Mouse (Mus musculus): ENCODE data around the gene Cngb1. TPM values are rescaled to one million over a fixed set of nuclear protein-coding genes. Genes with fewer than 3 reads are reported as not detected.

Gene Cngb1
- polyA plus RNA-seq, 1 experiment from 2014 or later, result 0.52 TPM

DNA sequence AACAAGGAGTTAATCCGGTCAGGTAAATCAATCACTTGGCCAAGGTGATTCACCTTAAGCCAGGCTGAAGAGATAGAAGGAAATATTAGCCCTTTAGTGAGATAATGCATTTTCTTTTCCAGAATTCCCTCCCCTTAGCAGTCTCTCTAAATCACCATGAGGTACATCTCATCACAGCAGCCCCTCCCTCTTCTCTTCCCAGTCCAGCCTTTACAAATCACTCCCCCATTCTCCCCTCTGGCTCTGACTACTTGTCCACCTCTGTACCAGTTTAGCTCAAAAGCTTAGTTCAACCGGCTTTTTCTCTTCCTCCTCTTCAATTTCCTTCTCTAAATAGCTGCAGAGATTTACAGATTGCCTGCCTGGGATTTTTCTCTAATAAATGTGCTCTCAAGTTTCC lies 85.3 kb downstream of the Cngb1 start:
- Histone ChIP-seq H3K27me3 (replicated peaks; ENCODE audit: control insufficient read depth, insufficient read depth, low read length) (no peaks in the 10 kb centered on the region), H3K4me2 (ENCODE audit: low read length) (no peak overlapping the region), H3K36me3 (ENCODE audit: control insufficient read depth, insufficient read depth, low read length) (no peaks in the 10 kb centered on the region), H3K9me3 (replicated peaks; ENCODE audit: control insufficient read depth, low read length) (no peaks in the 10 kb centered on the region), H3K4me3 (ENCODE audit: low read depth, low read length) (no peak overlapping the region), H3K9ac (ENCODE audit: low read length) (no peak overlapping the region), H3K4me1 (ENCODE audit: control insufficient read depth, insufficient read depth, low read length) (no peaks in the 10 kb centered on the region), H3K27ac (ENCODE audit: low read depth, low read length) (no peak overlapping the region)
- 45% methylated on average over 2 of the region's 2 CpGs for WGBS
- no peak for ATAC-seq
- DNase-seq (ENCODE audit: low spot score), result no peak

DNA sequence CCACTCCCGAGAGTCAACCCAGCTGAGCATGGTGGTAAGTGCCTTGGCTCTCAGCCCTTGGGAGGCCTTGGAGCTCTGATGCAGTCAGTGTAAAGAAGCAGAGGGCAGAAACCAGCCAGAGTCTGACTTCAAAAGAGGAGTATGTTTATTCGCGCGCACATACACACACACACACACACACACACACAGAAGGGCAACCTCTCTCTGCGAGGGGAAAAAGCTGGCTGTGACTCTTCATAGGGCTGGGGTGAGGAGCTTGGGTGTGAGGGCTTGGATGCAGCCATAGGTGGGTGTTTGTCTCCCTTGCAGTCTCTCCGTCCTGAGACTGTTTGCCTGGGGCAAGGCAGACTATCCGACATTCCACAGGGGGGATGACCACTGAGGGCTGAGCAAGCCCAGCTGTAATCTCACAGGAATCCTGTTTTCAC lies 85.8 kb downstream of the Cngb1 start:
- ATAC-seq (no peak), DNase-seq (ENCODE audit: low spot score) (no peak)
- H3K4me1 ChIP-seq (ENCODE audit: control insufficient read depth, insufficient read depth, low read length), result no peaks in the 10 kb centered on the region
- no peak overlapping the region for H3K4me2 ChIP-seq (ENCODE audit: low read length)
- no peaks in the 10 kb centered on the region for H3K36me3 ChIP-seq (ENCODE audit: control insufficient read depth, insufficient read depth, low read length)
- H3K27ac ChIP-seq (ENCODE audit: low read depth, low read length), result no peak overlapping the region
- H3K9me3 ChIP-seq (replicated peaks; ENCODE audit: control insufficient read depth, low read length), result no peaks in the 10 kb centered on the region
- H3K27me3 ChIP-seq (replicated peaks; ENCODE audit: control insufficient read depth, insufficient read depth, low read length), result no peaks in the 10 kb centered on the region
- no peak overlapping the region for H3K4me3 ChIP-seq (ENCODE audit: low read depth, low read length)
- 65% methylated on average over 7 of the region's 7 CpGs for WGBS
- H3K9ac ChIP-seq (ENCODE audit: low read length), result no peak overlapping the region

DNA sequence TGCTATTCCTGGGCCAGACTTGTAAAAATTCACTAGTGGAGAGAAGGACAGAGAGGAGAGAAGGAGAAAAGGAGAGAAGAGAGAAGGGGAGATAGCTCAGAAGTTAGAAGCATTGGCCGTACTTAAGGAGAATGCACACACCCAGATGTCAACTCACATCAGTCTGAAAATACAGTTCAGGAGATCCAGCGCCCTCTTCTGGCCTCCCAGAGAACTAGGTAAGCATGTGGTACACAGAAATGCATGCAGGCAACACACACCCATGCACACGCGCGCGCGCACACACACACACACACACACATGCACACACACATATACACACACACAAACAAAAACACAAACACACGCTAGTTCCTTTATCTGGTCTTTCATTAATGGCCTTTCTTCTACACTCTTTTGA lies 86.8 kb downstream of the Cngb1 start:
- no peak overlapping the region for H3K9ac ChIP-seq (ENCODE audit: low read length)
- no peak overlapping the region for H3K27ac ChIP-seq (ENCODE audit: low read depth, low read length)
- WGBS, result 86% methylated on average over 8 of the region's 8 CpGs

DNA sequence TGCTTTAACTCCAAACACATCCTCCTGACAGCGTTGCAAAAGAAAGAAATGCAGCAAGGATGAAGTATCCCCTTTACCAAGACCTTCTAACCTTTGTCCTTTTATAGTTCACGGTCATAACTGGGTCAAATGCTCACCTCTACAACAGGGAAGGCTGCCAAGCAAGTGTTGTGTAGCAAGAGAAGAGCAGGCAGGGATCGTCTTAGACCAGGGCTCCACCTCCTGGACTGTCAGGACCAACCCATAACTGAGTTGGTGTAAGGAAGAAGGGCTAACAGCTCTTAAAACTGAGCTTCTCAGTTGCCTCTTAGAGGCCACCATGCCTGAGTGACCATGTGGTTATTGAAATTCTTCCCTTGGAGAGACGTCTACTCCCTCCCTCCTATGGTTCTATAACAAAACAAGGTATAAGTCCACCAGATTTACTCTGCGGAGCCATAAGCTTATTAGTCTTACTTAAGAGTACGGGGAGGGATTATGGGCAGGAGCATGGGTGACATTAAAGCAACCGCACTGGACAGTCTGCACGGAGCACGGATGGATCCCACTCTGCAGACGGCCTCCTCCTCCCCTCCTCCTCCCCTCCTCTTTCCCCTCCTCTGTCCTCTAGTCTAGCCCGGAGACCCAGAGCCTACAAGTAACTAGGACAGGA lies 90.5 kb downstream of the Cngb1 start:
- Histone ChIP-seq H3K36me3 (ENCODE audit: control insufficient read depth, insufficient read depth, low read length) (no peaks in the 10 kb centered on the region), H3K4me1 (ENCODE audit: control insufficient read depth, insufficient read depth, low read length) (no peaks in the 10 kb centered on the region), H3K9ac (ENCODE audit: low read length) (no peak overlapping the region), H3K27ac (ENCODE audit: low read depth, low read length) (no peak overlapping the region), H3K4me3 (ENCODE audit: low read depth, low read length) (no peak overlapping the region), H3K27me3 (replicated peaks; ENCODE audit: control insufficient read depth, insufficient read depth, low read length) (no peaks in the 10 kb centered on the region), H3K4me2 (ENCODE audit: low read length) (no peak overlapping the region), H3K9me3 (replicated peaks; ENCODE audit: control insufficient read depth, low read length) (no peaks in the 10 kb centered on the region)
- 73% methylated on average over 11 of the region's 11 CpGs for WGBS
- ATAC-seq, result no peak
- no peak for DNase-seq (ENCODE audit: low spot score)

More for the DNA sequence above, 86.8 kb downstream of the Cngb1 start:
- no peak overlapping the region for H3K4me3 ChIP-seq (ENCODE audit: low read depth, low read length)
- no peaks in the 10 kb centered on the region for H3K9me3 ChIP-seq (replicated peaks; ENCODE audit: control insufficient read depth, low read length)
- H3K4me2 ChIP-seq (ENCODE audit: low read length), result no peak overlapping the region
- H3K4me1 ChIP-seq (ENCODE audit: control insufficient read depth, insufficient read depth, low read length), result no peaks in the 10 kb centered on the region
- no peaks in the 10 kb centered on the region for H3K36me3 ChIP-seq (ENCODE audit: control insufficient read depth, insufficient read depth, low read length)
- ATAC-seq (no peak), DNase-seq (ENCODE audit: low spot score) (no peak)
- H3K27me3 ChIP-seq (replicated peaks; ENCODE audit: control insufficient read depth, insufficient read depth, low read length), result no peaks in the 10 kb centered on the region

DNA sequence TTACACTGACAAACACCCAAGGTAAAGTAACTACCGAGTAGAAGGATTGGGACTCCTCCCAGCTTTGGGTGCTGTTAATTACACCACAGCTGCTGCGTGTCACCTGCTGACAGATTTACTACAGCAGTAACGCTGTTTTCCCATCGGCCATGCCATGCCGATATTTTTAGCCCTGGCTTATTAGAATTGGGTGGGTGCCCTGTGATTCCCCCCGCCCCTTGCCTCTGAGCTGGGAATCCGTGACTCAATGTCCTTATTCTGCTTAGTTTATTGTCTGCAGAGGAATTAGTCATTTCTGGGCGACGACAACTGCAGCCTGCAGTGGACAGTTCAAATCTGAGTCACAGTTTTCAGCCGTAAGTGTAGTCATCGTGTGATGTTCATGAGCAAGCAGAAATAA lies 96.5 kb downstream of the Cngb1 start:
- Histone ChIP-seq H3K27ac (ENCODE audit: low read depth, low read length) (no peak overlapping the region), H3K9me3 (replicated peaks; ENCODE audit: control insufficient read depth, low read length) (no peaks in the 10 kb centered on the region), H3K4me2 (ENCODE audit: low read length) (no peak overlapping the region), H3K9ac (ENCODE audit: low read length) (no peak overlapping the region), H3K27me3 (replicated peaks; ENCODE audit: control insufficient read depth, insufficient read depth, low read length) (no peaks in the 10 kb centered on the region), H3K36me3 (ENCODE audit: control insufficient read depth, insufficient read depth, low read length) (no peaks in the 10 kb centered on the region), H3K4me3 (ENCODE audit: low read depth, low read length) (no peak overlapping the region), H3K4me1 (ENCODE audit: control insufficient read depth, insufficient read depth, low read length) (no peaks in the 10 kb centered on the region; the same call in 1 of the 2 replicates)
- ATAC-seq (no peak), DNase-seq (ENCODE audit: low spot score) (peak; percentile 28)
- 62% methylated on average over 11 of the region's 11 CpGs for WGBS

DNA sequence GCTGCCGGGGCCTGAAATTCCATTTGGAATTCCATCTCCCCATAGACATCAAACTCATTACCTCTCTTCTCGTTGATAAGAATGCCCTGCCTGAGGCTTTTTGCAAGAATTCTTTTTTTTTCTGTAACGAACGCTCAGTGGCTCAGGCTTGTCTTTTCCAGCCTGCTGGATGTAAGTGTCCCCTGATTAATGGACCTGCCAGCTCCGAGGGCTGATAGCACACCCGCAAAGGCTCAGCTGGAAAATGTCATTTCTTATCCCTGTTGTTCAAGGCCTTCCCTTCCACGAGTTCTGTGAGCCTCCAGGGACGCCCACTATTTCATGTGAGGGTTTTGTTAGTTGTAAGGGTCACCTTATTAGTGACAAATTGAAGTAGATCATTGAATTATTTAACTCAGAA lies 100.4 kb downstream of the Cngb1 start:
- H3K9me3 ChIP-seq (replicated peaks; ENCODE audit: control insufficient read depth, low read length), result no peaks in the 10 kb centered on the region
- WGBS, result 6% methylated on average over 8 of the region's 8 CpGs
- no peak for ATAC-seq

DNA sequence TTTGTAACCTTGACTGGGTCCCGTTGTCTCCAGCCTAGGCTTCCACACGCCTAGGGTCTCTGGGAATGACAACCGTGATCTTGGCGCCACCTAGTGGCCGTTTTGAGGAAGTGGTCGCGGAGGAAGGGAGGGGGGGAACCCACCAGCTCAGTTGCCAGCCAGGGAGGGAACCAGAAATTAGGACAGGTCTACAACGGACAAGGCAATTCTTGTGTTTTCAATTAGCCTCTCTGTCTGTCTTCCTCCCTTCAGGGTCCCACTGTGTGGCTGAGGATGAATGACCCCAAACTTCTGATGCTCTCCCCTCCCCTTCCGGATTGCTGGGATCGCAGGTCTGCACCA lies 102.4 kb downstream of the Cngb1 start:
- H3K4me3 ChIP-seq (ENCODE audit: low read depth, low read length), result no peak overlapping the region
- H3K27ac ChIP-seq (ENCODE audit: low read depth, low read length), result no peak overlapping the region
- no peaks in the 10 kb centered on the region for H3K9me3 ChIP-seq (replicated peaks; ENCODE audit: control insufficient read depth, low read length)
- DNase-seq (ENCODE audit: low spot score), result peak; percentile 83
- H3K27me3 ChIP-seq (replicated peaks; ENCODE audit: control insufficient read depth, insufficient read depth, low read length), result no peaks in the 10 kb centered on the region
- H3K36me3 ChIP-seq (ENCODE audit: control insufficient read depth, insufficient read depth, low read length), result no peaks in the 10 kb centered on the region
- WGBS, result 17% methylated on average over 10 of the region's 10 CpGs
- H3K9ac ChIP-seq (ENCODE audit: low read length), result 0 out of 2 replicates have a peak overlapping the region, but pooled peaks have one; percentile 21
- H3K4me1 ChIP-seq (ENCODE audit: control insufficient read depth, insufficient read depth, low read length), result no peaks in the 10 kb centered on the region
- H3K4me2 ChIP-seq (ENCODE audit: low read length), result no peak overlapping the region
- ATAC-seq, result peak; percentile 86

More for the DNA sequence above, 100.4 kb downstream of the Cngb1 start:
- H3K9ac ChIP-seq (ENCODE audit: low read length), result no peak overlapping the region
- H3K27me3 ChIP-seq (replicated peaks; ENCODE audit: control insufficient read depth, insufficient read depth, low read length), result no peaks in the 10 kb centered on the region
- H3K4me3 ChIP-seq (ENCODE audit: low read depth, low read length), result no peak overlapping the region
- no peaks in the 10 kb centered on the region; the same call in 1 of the 2 replicates for H3K4me1 ChIP-seq (ENCODE audit: control insufficient read depth, insufficient read depth, low read length)
- no peaks in the 10 kb centered on the region for H3K36me3 ChIP-seq (ENCODE audit: control insufficient read depth, insufficient read depth, low read length)
- H3K27ac ChIP-seq (ENCODE audit: low read depth, low read length), result peak overlapping the region; percentile 40
- DNase-seq (ENCODE audit: low spot score), result peak; percentile 60
- no peak overlapping the region for H3K4me2 ChIP-seq (ENCODE audit: low read length)

DNA sequence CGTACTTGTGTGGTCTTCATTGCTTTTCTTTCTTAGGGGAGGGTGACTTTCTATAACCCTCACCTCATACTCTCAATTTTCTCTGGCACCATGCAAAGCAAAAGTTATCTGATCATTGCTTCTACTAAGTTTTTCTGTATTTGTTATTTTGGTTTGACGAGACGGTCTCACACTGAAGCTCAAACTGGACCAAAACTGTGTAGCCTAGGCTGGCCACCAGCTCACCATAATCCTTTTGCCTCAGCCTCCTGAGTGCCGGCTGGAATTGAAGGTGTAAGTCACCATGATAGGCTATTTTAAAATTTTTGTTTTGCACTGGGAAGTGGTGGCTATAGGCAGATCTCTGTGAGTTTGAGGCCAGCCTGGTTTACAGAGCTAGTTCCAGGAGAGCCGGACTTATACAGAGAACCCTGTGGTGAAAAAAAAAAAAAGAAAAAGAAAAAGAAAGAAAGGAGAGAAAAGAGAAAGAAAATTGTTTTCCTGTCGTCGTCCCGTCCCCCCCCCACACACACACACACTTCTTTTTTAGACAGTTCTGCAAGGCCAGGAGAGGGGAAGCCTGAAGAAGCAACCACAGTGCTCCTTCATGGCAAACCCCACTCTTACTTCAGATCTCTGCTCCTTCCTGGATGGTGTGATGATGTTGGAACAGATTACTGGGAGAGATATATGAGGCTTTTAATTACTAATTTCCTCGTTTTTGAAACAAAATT lies 102.9 kb downstream of the Cngb1 start:
- no peak for ATAC-seq
- WGBS, result 47% methylated on average over 9 of the region's 9 CpGs

DNA sequence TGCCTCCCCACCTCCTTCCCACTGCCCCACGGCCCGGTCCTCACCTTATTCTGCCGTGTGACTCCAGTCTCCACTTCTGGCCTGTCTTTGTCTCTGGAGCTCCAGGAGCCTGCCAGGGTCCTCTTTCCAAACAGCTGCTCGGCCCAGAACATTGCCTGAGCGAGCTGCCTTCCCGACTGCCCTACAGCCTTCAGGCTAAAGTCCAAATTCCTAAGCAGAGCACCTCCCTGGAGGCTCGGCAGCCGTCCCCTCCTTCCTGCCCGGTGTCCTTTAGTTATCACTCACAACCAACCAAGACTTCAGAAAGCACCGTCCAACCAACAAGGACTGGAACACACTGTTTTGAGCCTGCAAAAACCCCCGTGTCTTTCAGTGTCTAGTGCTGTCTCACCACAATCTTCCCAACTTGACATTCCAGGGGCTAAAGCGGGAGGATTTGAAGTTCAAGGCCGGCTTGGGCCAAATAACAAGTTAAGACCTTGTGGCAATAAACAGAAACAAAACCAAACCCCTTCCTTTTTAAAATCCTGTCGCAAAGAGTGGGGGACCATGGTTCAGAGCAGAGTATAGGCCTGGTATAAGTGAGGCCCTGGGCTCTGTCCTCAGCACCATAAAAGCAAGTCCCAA lies 103.6 kb downstream of the Cngb1 start, which contains the start of gene Kifc3:
Kifc3 (minus strand) TSS at position 164 of the 627 bp plus-strand sequence.
- no peaks in the 10 kb centered on the region for H3K36me3 ChIP-seq (ENCODE audit: control insufficient read depth, insufficient read depth, low read length)
- WGBS, result 73% methylated on average over 14 of the region's 14 CpGs
- no peaks in the 10 kb centered on the region for H3K9me3 ChIP-seq (replicated peaks; ENCODE audit: control insufficient read depth, low read length)
- no peaks in the 10 kb centered on the region for H3K4me1 ChIP-seq (ENCODE audit: control insufficient read depth, insufficient read depth, low read length)
- DNase-seq (ENCODE audit: low spot score), result no peak
- no peak within 1 kb of the TSS for H3K4me2 ChIP-seq (ENCODE audit: low read length)
- no peak within 1 kb of the TSS for H3K9ac ChIP-seq (ENCODE audit: low read length)
- no peaks in the 10 kb centered on the region for H3K27me3 ChIP-seq (replicated peaks; ENCODE audit: control insufficient read depth, insufficient read depth, low read length)
- H3K4me3 ChIP-seq (ENCODE audit: low read depth, low read length), result no peak within 1 kb of the TSS
- ATAC-seq, result no peak
- H3K27ac ChIP-seq (ENCODE audit: low read depth, low read length), result no peak within 1 kb of the TSS

More for the DNA sequence above, 102.9 kb downstream of the Cngb1 start:
- no peak for DNase-seq (ENCODE audit: low spot score)
- Histone ChIP-seq H3K27ac (ENCODE audit: low read depth, low read length) (no peak overlapping the region), H3K4me3 (ENCODE audit: low read depth, low read length) (no peak overlapping the region), H3K4me2 (ENCODE audit: low read length) (no peak overlapping the region), H3K36me3 (ENCODE audit: control insufficient read depth, insufficient read depth, low read length) (no peaks in the 10 kb centered on the region), H3K9ac (ENCODE audit: low read length) (no peak overlapping the region), H3K27me3 (replicated peaks; ENCODE audit: control insufficient read depth, insufficient read depth, low read length) (no peaks in the 10 kb centered on the region), H3K4me1 (ENCODE audit: control insufficient read depth, insufficient read depth, low read length) (no peaks in the 10 kb centered on the region), H3K9me3 (replicated peaks; ENCODE audit: control insufficient read depth, low read length) (no peaks in the 10 kb centered on the region)

All from forebrain, embryonic 14.5 days (tissue).